Mouse (Mus musculus): Measurements from ENCODE around the gene Ypel5. TPM values are rescaled to one million over a fixed set of nuclear protein-coding genes. Genes with fewer than 3 reads are reported as not detected.

Gene Ypel5
- polyA plus RNA-seq, 1 experiment from 2014 or later, result 109 TPM

GRCm38 (mm10) chr17:72797867-72798266 lies 38.4 kb upstream of the Ypel5 start:
- Histone ChIP-seq H3K4me2 (replicated peaks; ENCODE audit: low read depth, low read length) (no peak overlapping the region), H3K9ac (replicated peaks; ENCODE audit: low read depth) (no peak overlapping the region), H3K27me3 (replicated peaks; ENCODE audit: insufficient read depth, low read length) (no peaks in the 10 kb centered on the region), H3K36me3 (ENCODE audit: insufficient read depth, low read length) (no peaks in the 10 kb centered on the region), H3K4me1 (ENCODE audit: insufficient read depth, low read depth, low read length) (no peaks in the 10 kb centered on the region), H3K9me3 (ENCODE audit: low read length) (no peaks in the 10 kb centered on the region), H3K4me3 (ENCODE audit: low read depth, low read length) (no peak overlapping the region), H3K27ac (ENCODE audit: low read length) (no peak overlapping the region)
- TF ChIP-seq EP300 (IDR thresholded peaks at IDR 0.05) (no peak), CTCF (IDR thresholded peaks at IDR 0.05) (peak; percentile 88)
- WGBS, result 20% methylated on average over 2 of the region's 2 CpGs
- ATAC-seq, result peak; percentile 76
- DNase-seq (ENCODE audit: low spot score), result peak; percentile 74

GRCm38 (mm10) chr17:72809942-72810654 lies 26.2 kb upstream of the Ypel5 start:
- Histone ChIP-seq H3K9ac (replicated peaks; ENCODE audit: low read depth) (no peak overlapping the region), H3K4me1 (ENCODE audit: insufficient read depth, low read depth, low read length) (no peaks in the 10 kb centered on the region), H3K27ac (ENCODE audit: low read length) (no peak overlapping the region), H3K9me3 (ENCODE audit: low read length) (no peaks in the 10 kb centered on the region), H3K36me3 (ENCODE audit: insufficient read depth, low read length) (no peaks in the 10 kb centered on the region), H3K4me3 (ENCODE audit: low read depth, low read length) (no peak overlapping the region), H3K4me2 (replicated peaks; ENCODE audit: low read depth, low read length) (no peak overlapping the region), H3K27me3 (replicated peaks; ENCODE audit: insufficient read depth, low read length) (no peaks in the 10 kb centered on the region)
- no peak for DNase-seq (ENCODE audit: low spot score)
- WGBS, result 63% methylated on average over 7 of the region's 7 CpGs
- TF ChIP-seq CTCF (IDR thresholded peaks at IDR 0.05), result no peak
- TF ChIP-seq EP300 (IDR thresholded peaks at IDR 0.05), result no peak
- ATAC-seq, result no peak

DNA sequence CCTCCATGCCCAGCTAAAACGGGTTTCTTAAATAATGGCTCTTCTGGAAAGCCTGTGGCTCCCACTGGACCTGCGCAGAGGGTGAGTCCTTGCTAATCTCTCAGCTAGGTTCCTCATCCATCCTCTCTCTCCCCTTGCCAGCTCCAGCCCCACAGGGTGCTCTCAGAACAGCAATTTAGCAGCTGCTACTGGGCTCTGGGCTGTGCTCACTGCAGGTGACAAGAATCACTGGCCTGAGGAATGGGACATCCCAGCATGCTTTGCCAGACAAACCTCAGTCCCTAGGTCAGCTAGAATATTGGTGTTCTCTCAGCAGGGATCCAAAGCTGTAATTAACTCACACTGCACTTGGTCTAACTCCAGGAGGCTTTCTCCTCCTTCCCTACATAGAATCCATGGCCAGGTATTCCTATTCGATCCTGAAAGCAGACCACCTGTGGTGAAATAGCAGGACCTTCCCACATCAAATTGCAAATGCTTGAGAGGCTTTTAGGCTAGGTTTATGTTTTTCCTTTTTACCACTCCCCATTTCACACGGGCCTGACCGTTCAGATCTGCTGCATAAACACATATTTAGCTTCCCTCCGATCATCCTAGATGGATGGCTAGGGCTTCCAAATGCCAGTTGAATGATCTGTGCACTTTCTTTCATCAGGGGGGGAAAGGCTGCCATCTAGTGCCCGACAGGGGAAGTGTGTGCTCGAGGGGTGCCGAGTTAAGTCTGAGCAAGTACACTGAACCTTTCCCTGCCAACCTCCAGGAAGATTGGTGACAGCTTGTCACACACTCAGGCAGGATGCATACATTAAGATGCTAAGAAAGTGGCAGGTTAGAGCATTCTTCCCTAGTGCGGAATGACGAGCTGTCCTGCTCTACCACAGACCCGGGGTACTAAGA lies 22.6 kb upstream of the Ypel5 start:
- WGBS, result 15% methylated on average over 12 of the region's 12 CpGs
- no peaks in the 10 kb centered on the region for H3K36me3 ChIP-seq (ENCODE audit: insufficient read depth, low read length)
- H3K4me3 ChIP-seq (ENCODE audit: low read depth, low read length), result no peak overlapping the region
- peak; percentile 91 for TF ChIP-seq CTCF (IDR thresholded peaks at IDR 0.05)
- TF ChIP-seq EP300 (IDR thresholded peaks at IDR 0.05), result no peak
- no peaks in the 10 kb centered on the region for H3K9me3 ChIP-seq (ENCODE audit: low read length)
- no peaks in the 10 kb centered on the region for H3K27me3 ChIP-seq (replicated peaks; ENCODE audit: insufficient read depth, low read length)
- DNase-seq (ENCODE audit: low spot score), result peak; percentile 65
- peak; percentile 48; the same call in 1 of the 2 replicates for ATAC-seq
- H3K4me2 ChIP-seq (replicated peaks; ENCODE audit: low read depth, low read length), result no peak overlapping the region
- no peak overlapping the region for H3K27ac ChIP-seq (ENCODE audit: low read length)
- H3K9ac ChIP-seq (replicated peaks; ENCODE audit: low read depth), result no peak overlapping the region
- no peaks in the 10 kb centered on the region for H3K4me1 ChIP-seq (ENCODE audit: insufficient read depth, low read depth, low read length)

DNA sequence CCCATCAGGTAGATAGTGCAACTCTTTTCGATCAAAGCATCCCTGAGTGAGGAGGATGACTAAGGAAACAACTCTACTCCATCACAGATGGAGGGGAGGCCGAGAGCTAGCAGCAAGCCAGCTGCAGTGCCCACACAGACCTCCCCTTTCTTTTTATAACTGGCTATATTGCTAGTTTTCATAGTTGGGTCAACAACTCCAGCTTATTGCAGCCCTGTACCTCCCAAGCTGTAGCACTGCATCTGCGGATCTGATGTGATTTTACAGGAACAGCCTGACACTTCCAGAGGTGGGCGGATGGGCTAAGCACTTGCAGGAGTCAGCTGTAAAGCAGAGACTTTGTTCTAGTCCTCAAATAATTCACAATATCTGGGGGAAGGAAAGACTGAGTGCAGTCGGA lies 18.7 kb upstream of the Ypel5 start:
- H3K9me3 ChIP-seq (ENCODE audit: low read length), result no peaks in the 10 kb centered on the region
- no peak overlapping the region for H3K4me2 ChIP-seq (replicated peaks; ENCODE audit: low read depth, low read length)
- no peak for DNase-seq (ENCODE audit: low spot score)
- H3K4me1 ChIP-seq (ENCODE audit: insufficient read depth, low read depth, low read length), result no peaks in the 10 kb centered on the region
- no peak overlapping the region for H3K27ac ChIP-seq (ENCODE audit: low read length)
- no peak overlapping the region for H3K9ac ChIP-seq (replicated peaks; ENCODE audit: low read depth)
- ATAC-seq, result no peak
- TF ChIP-seq EP300 (IDR thresholded peaks at IDR 0.05) (no peak), CTCF (IDR thresholded peaks at IDR 0.05) (no peak)
- H3K4me3 ChIP-seq (ENCODE audit: low read depth, low read length), result no peak overlapping the region
- H3K27me3 ChIP-seq (replicated peaks; ENCODE audit: insufficient read depth, low read length), result no peaks in the 10 kb centered on the region
- WGBS, result 80% methylated on average over 5 of the region's 5 CpGs
- no peaks in the 10 kb centered on the region for H3K36me3 ChIP-seq (ENCODE audit: insufficient read depth, low read length)

GRCm38 (mm10) chr17:72819714-72820113 lies 16.5 kb upstream of the Ypel5 start:
- Histone ChIP-seq H3K36me3 (ENCODE audit: insufficient read depth, low read length) (no peaks in the 10 kb centered on the region), H3K4me3 (ENCODE audit: low read depth, low read length) (no peak overlapping the region), H3K4me1 (ENCODE audit: insufficient read depth, low read depth, low read length) (no peaks in the 10 kb centered on the region), H3K4me2 (replicated peaks; ENCODE audit: low read depth, low read length) (no peak overlapping the region), H3K9ac (replicated peaks; ENCODE audit: low read depth) (no peak overlapping the region), H3K9me3 (ENCODE audit: low read length) (no peaks in the 10 kb centered on the region), H3K27me3 (replicated peaks; ENCODE audit: insufficient read depth, low read length) (no peaks in the 10 kb centered on the region), H3K27ac (ENCODE audit: low read length) (no peak overlapping the region)
- ATAC-seq (no peak), DNase-seq (ENCODE audit: low spot score) (no peak)
- WGBS, result 57% methylated on average over 2 of the region's 2 CpGs
- no peak for TF ChIP-seq CTCF (IDR thresholded peaks at IDR 0.05)
- TF ChIP-seq EP300 (IDR thresholded peaks at IDR 0.05), result no peak

DNA sequence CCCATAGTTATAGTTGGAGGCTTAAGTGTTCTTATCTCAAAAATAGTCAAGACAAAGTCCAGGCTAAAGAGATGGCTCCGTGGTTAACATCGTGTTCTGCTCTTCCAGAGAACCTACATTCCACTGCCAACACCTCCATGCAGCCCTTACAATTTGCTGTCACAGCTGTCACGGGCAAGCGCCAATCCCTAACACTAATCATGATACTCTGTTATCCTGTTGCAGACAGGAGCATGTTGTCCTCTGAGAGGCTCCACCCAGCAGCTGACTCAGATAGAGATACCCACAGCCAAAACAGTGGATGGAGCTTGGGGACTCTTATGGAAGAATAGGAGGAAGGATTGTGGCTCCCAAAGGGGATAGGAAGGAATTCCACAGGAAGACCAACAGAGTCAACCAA lies 15.8 kb upstream of the Ypel5 start:
- Histone ChIP-seq H3K27ac (ENCODE audit: low read length) (no peak overlapping the region), H3K4me2 (replicated peaks; ENCODE audit: low read depth, low read length) (no peak overlapping the region), H3K27me3 (replicated peaks; ENCODE audit: insufficient read depth, low read length) (no peaks in the 10 kb centered on the region), H3K36me3 (ENCODE audit: insufficient read depth, low read length) (no peaks in the 10 kb centered on the region), H3K4me3 (ENCODE audit: low read depth, low read length) (no peak overlapping the region), H3K9me3 (ENCODE audit: low read length) (no peaks in the 10 kb centered on the region), H3K4me1 (ENCODE audit: insufficient read depth, low read depth, low read length) (no peaks in the 10 kb centered on the region), H3K9ac (replicated peaks; ENCODE audit: low read depth) (no peak overlapping the region)
- DNase-seq (ENCODE audit: low spot score) (no peak), ATAC-seq (no peak)
- TF ChIP-seq EP300 (IDR thresholded peaks at IDR 0.05), result no peak
- 34% methylated on average over 4 of the region's 4 CpGs for WGBS
